Mouse (Mus musculus) T-helper 17 cell (primary cell): Measurements from ENCODE around the gene BC055324.

Experiments
- in situ Hi-C, 2 experiments: fragments of 300-600 bp; cut with MboI, MseI; formaldehyde crosslinking; loops; 1 replicate in 1 of 2; 2 replicates in 1 of 2; pipeline ENCODE4 v1.15.1; 2025; ENCODE audit warnings: high pct_unique_total_duplicates in 2 of 2

BC055324 gene

GRCm38 (mm10) chr1:163958036-163958435, 36.6 kb downstream of the BC055324 start:
- in situ Hi-C loops = no loop called here

DNA sequence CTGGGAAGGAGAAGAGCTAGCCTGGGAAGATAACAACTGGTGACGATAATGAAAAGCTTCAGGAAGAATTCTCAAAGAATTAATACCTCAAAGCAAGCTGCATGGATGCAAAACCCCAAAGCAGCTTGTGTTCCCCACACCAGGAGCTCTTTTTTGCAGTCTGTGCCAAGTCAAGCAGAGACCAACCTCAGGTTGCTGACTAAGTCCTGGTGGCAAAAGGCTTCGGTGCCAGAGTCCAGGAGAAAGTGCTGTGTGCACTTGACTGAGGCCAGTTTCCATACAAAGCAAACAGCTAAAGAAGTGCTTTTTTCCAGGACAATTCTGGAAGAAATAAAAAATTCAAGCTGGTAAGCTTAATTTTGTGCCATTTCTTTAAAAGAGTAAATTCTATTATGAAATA, 41.2 kb downstream of the BC055324 start:
- in situ Hi-C loops = no loop called here

GRCm38 (mm10) chr1:163942056-163942455, 52.5 kb downstream of the BC055324 start:
- in situ Hi-C loops = loop anchor here (10.0 to 25.0 kb wide), 3 partner anchors 1227 to 1813 kb away; partner anchors contain the start of gene Vamp4 (in 1 of the 2)

DNA sequence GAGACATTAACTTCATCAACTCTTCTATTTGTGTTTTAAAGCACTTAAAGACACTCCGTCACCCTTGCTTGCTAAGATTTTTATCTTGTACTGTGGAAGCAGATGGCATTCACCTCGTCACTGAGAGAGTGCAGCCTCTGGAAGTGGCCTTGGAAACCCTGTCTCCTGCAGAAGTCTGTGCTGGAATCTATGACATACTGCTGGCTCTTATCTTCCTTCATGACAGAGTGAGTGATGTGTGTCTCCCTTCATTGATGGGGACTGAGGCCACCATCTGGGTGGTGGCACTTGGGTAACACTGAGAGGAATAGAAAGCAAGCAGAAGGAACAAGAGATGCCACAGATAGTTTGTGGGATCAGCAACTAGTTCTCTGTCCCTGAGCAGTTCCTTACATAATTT, 60.0 kb downstream of the BC055324 start:
- in situ Hi-C loops = loop anchor here in 1 of 2 experiments (10.0 to 25.0 kb wide), 2 partner anchors 1220 to 1372 kb away; partner anchors contain the start of gene Vamp4

DNA sequence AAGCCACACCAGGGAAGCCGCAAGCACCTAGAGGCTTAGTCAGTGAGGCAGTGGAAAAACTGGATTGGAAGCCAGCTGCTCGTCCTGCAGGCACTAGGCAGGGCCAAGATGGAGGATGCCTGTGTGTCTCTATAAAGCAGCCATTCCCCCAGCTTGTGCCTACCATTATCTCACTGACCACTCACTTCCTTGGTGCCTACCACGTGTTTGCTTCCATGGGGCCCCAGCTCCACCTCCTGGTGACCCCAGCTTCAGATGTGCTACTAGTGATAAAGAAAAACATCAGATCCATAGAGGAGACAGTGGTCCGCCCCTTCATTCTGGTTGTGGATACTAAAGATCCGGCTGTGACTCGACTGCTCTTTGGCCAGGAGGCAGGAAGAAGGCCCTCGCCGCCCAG, 62.8 kb downstream of the BC055324 start:
- in situ Hi-C loops = loop anchor here in 1 of 2 experiments (10.0 to 25.0 kb wide), 2 partner anchors 1217 to 1370 kb away; partner anchors contain the start of gene Vamp4

GRCm38 (mm10) chr1:163930458-163930794, 64.2 kb downstream of the BC055324 start:
- in situ Hi-C loops = loop anchor here in 1 of 2 experiments (10.0 to 25.0 kb wide), 2 partner anchors 1216 to 1368 kb away; partner anchors contain the start of gene Vamp4

GRCm38 (mm10) chr1:163929636-163930457, 64.7 kb downstream of the BC055324 start:
- in situ Hi-C loops = loop anchor here in 1 of 2 experiments (10.0 to 25.0 kb wide), 2 partner anchors 1215 to 1368 kb away; partner anchors contain the start of gene Vamp4

- in situ Hi-C loops = loop anchor here in 1 of 2 experiments (25.0 kb wide), 1 partner anchor 1367 kb away; the partner anchor contains the start of gene Vamp4
Observed at GRCm38 (mm10) chr1:163928846-163929245, 65.8 kb downstream of the BC055324 start, which contains the start of gene Scyl3. TSS of gene Scyl3 (plus strand) at chr1:163929100.

DNA sequence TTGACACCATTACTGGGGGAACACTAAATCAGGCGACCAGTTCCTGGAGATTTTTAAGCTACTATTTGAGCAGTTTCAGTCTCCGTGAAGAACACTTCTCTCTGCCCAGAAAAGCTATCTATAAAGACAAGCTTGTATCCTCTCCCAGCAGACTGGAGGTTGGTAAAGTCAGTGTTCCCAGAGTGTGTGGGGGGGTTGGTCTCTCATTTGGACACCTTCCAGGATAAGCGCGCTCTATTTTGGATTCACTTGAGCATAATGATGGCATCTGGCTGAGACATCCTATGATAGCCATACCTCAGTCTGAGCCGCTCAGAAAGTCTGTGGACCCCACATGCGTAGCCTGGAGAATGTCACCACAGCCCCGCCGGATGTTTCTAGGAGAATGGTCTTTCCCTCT, 70.5 kb downstream of the BC055324 start:
- in situ Hi-C loops = loop anchor here in 1 of 2 experiments (25.0 kb wide), 2 partner anchors 537 to 787 kb away; no protein-coding TSS in a partner anchor

- in situ Hi-C loops = loop anchor here (10.0 to 25.0 kb wide), 3 partner anchors 530 to 823 kb away; no protein-coding TSS in a partner anchor
Observed at GRCm38 (mm10) chr1:163917349-163918160, 77.0 kb downstream of the BC055324 start.

- in situ Hi-C loops = loop anchor here (10.0 to 25.0 kb wide), 3 partner anchors 525 to 817 kb away; no protein-coding TSS in a partner anchor
Observed at GRCm38 (mm10) chr1:163911981-163912380, 82.6 kb downstream of the BC055324 start.

- in situ Hi-C loops = loop anchor here (10.0 to 25.0 kb wide), 3 partner anchors 523 to 816 kb away; no protein-coding TSS in a partner anchor
Observed at GRCm38 (mm10) chr1:163910785-163911184, 83.8 kb downstream of the BC055324 start.

- in situ Hi-C loops = loop anchor here (10.0 to 25.0 kb wide), 3 partner anchors 523 to 816 kb away; no protein-coding TSS in a partner anchor
Observed at GRCm38 (mm10) chr1:163910343-163910742, 84.3 kb downstream of the BC055324 start.

- in situ Hi-C loops = loop anchor here (10.0 to 25.0 kb wide), 5 partner anchors 521 to 1044 kb away; partner anchors contain the start of genes Fmo1 (in 1 of the 2) and Fmo2 (in 1 of the 2)
Observed at GRCm38 (mm10) chr1:163908389-163908788, 86.2 kb downstream of the BC055324 start.

DNA sequence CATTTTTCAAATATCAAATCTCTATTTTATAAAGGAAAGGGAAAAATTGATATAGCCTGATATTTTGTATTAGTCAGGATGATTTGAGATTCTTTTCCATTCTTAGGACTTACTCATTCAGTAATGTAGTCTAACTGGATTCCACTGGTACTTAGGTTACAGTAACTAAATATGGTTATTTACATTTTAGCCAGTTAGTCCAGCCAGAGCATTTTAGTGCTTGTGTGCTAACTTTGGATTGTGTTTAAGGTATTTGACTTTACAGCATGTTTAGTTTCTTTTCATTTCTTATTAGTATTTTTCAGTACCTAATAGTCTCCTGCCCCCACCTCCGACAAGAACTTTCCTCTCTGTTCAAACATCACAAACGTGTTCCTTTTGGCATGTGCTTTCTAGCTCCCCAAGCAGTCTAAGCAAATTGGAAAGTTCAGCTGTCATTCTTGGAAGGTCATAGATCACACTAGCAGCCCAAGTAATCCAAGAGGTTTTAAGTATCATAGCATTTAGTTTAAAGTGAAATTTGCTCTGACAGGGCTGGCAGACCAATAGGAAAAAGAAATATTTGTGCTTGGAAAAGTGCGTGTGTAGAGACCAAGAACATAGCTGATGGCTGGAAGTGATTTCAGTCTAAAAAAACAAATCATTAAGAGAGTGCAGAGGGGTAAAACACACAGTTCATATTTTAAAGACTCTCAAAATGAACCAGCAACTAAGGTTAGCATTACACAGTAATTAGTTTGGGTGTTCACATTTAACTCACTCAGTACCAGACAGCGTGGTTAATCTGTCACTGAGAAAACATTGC, 87.4 kb downstream of the BC055324 start:
- in situ Hi-C loops = loop anchor here (10.0 to 25.0 kb wide), 5 partner anchors 520 to 1042 kb away; partner anchors contain the start of genes Fmo1 (in 1 of the 2) and Fmo2 (in 1 of the 2)

DNA sequence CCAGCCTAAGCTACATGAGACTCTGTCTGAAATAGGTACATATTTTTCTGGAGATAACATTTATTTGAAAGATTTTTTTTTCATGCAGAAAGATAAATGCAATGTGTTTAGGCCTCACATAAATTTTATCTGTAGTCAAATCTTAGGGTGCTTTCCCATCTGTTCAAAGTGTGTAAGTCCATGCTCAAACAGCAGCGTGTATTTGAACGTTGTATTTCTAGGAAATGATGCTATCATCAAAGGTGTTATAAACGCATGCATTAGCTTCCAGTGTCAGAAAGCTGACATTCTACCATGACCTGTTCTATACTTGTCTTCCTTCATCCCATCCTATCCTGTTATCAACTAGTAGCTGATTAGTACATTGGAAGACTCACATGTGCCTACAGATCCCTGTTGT, 91.2 kb downstream of the BC055324 start:
- in situ Hi-C loops = loop anchor here (10.0 to 25.0 kb wide), 5 partner anchors 516 to 1039 kb away; partner anchors contain the start of genes Fmo1 (in 1 of the 2) and Fmo2 (in 1 of the 2)

- in situ Hi-C loops = loop anchor here (10.0 to 25.0 kb wide), 5 partner anchors 513 to 1035 kb away; partner anchors contain the start of genes Fmo1 (in 1 of the 2) and Fmo2 (in 1 of the 2)
Observed at GRCm38 (mm10) chr1:163900168-163900567, 94.4 kb downstream of the BC055324 start.

GRCm38 (mm10) chr1:163899575-163899974, 95.0 kb downstream of the BC055324 start:
- in situ Hi-C loops = loop anchor here in 1 of 2 experiments (5.0 kb wide), 1 partner anchor 1017 kb away; no protein-coding TSS in a partner anchor

GRCm38 (mm10) chr1:163898291-163898764, 96.3 kb downstream of the BC055324 start:
- in situ Hi-C loops = loop anchor here in 1 of 2 experiments (5.0 kb wide), 1 partner anchor 1016 kb away; no protein-coding TSS in a partner anchor
